In the genomic region with DNA sequence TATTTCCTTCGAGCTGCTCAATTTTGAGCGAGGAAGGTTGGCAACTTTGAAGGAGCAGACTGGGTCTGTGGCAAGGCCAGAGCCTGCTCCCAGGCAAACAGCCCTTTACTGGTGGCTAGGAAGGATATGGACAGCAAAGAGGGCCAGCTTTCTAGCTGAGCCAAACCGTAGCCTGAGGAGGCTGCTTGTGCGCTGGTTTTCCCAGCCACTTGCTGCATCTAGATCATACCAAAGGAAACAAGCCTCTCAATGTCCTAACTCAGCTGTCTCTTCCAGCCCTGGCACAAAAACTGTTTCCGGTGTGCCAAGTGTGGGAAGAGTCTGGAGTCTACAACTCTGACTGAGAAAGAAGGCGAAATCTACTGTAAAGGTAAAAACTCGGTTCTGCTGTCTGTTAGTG, we compare ENCODE assay signal across 12 mouse cellular contexts. TPM values are rescaled to one million over a fixed set of nuclear protein-coding genes. Genes with fewer than 3 reads are reported as not detected.
DNase-seq lines count a peak whose midpoint lies in the region; ATAC-seq and TF ChIP-seq lines count a peak whose summit lies in the region.
"Had no signal": no experiment of that assay in that cellular context is flagged by ENCODE, and none has a peak within 500 bp of the region (broad histone marks: within the 10 kb centered on the region; RNA-seq: fewer than 3 reads in every experiment).

No protein-coding gene starts in this region.

- peak; percentile 45 for ATAC-seq in forebrain, postnatal 0 days
- no peak for ATAC-seq in kidney, embryonic 14.5 days (ENCODE audit: low FRiP score, low TSS enrichment)

- no peak overlapping the region for H3K27ac ChIP-seq in heart, adult 2 months
- peak overlapping the region; percentile 57; the same call in 1 of the 2 replicates for H3K27ac ChIP-seq in forebrain, postnatal 0 days (ENCODE audit: low read depth, low read length)
- H3K27ac ChIP-seq in kidney, embryonic 14.5 days (ENCODE audit: low read depth, low read length): no peak overlapping the region
- H3K27ac ChIP-seq: kidney, embryonic 15.5 days; liver, embryonic 14.5 days had no signal

- no peak overlapping the region for H3K4me2 ChIP-seq in forebrain, postnatal 0 days (ENCODE audit: low read depth)
- no peak overlapping the region for H3K4me2 ChIP-seq in kidney, embryonic 14.5 days (replicated peaks; ENCODE audit: low read depth, low read length)
- H3K4me2 ChIP-seq: kidney, embryonic 15.5 days had no signal

- no peaks in the 10 kb centered on the region for H3K27me3 ChIP-seq in heart, adult 2 months (ENCODE audit: control insufficient read depth, insufficient read depth, low read length)
- no peaks in the 10 kb centered on the region for H3K27me3 ChIP-seq in forebrain, postnatal 0 days (ENCODE audit: insufficient read depth, low read length)
- H3K27me3 ChIP-seq in kidney, embryonic 14.5 days (ENCODE audit: control insufficient read depth, insufficient read depth, low read length): no peaks in the 10 kb centered on the region
- H3K27me3 ChIP-seq: kidney, embryonic 15.5 days had no signal

- DNase-seq in cerebellum, postnatal 14 days: peak; percentile 52 to 54
- DNase-seq in cerebellum, adult 9-10 months: no peak
- DNase-seq in heart, adult 11 months: peak; percentile 81
- no peak for DNase-seq in heart, adult 2 months
- DNase-seq in left cerebral cortex, adult 18-20 months (ENCODE audit: low spot score in 2 of 2): peak; percentile 37
- DNase-seq in left cerebral cortex, adult 11 months (ENCODE audit: low spot score): no peak
- peak; percentile 60 for DNase-seq in forebrain, postnatal 0 days
- DNase-seq: adrenal gland, adult 2 months; retina, postnatal 1 day had no signal

- TF ChIP-seq POLR2A in heart, adult 2 months (IDR thresholded peaks at IDR 0.05; ENCODE audit: insufficient read depth, low read depth, low read length): no peak

- H3K4me3 ChIP-seq in heart, adult 2 months: no peak overlapping the region
- H3K4me3 ChIP-seq in forebrain, postnatal 0 days (ENCODE audit: low read depth, low read length): no peak overlapping the region
- no peak overlapping the region for H3K4me3 ChIP-seq in kidney, embryonic 14.5 days (ENCODE audit: low read length)
- H3K4me3 ChIP-seq: kidney, embryonic 15.5 days had no signal

- H3K9ac ChIP-seq in heart, adult 2 months (ENCODE audit: low read depth, low read length): no peak overlapping the region
- H3K9ac ChIP-seq in forebrain, postnatal 0 days: no peak overlapping the region
- no peak overlapping the region for H3K9ac ChIP-seq in kidney, embryonic 14.5 days (ENCODE audit: low read depth, low read length)
- H3K9ac ChIP-seq: kidney, embryonic 15.5 days; liver, embryonic 14.5 days had no signal

- 75% methylated on average over 7 of the region's 7 CpGs for WGBS in heart, adult 2 months
- WGBS in forebrain, postnatal 0 days: 71% methylated on average over 7 of the region's 7 CpGs
- 94% methylated on average over 7 of the region's 7 CpGs for whole genome bisulfite sequencing in kidney, embryonic 14.5 days

- H3K36me3 ChIP-seq in heart, adult 2 months (ENCODE audit: control insufficient read depth, insufficient read depth, low read length): no peaks in the 10 kb centered on the region
- H3K36me3 ChIP-seq in forebrain, postnatal 0 days (ENCODE audit: insufficient read depth): 0 out of 2 replicates have a peak, but pooled peaks cover 10% of the 10 kb centered on the region
- H3K36me3 ChIP-seq in kidney, embryonic 14.5 days (ENCODE audit: control insufficient read depth, insufficient read depth, low read length): peaks cover 50% of the 10 kb centered on the region

- TF ChIP-seq CTCF in heart, adult 2 months (IDR thresholded peaks at IDR 0.05): no peak
- TF ChIP-seq CTCF in forebrain, postnatal 0 days (IDR thresholded peaks at IDR 0.05; ENCODE audit: low read depth): no peak

- no peaks in the 10 kb centered on the region for H3K9me3 ChIP-seq in forebrain, postnatal 0 days (ENCODE audit: low read length)
- no peaks in the 10 kb centered on the region for H3K9me3 ChIP-seq in kidney, embryonic 14.5 days (ENCODE audit: control insufficient read depth, low read length)
- H3K9me3 ChIP-seq: kidney, embryonic 15.5 days had no signal

- H3K79me2 ChIP-seq in heart, adult 2 months (replicated peaks; ENCODE audit: control insufficient read depth, insufficient read depth, low read length): no peaks in the 10 kb centered on the region

- H3K4me1 ChIP-seq in heart, adult 2 months (ENCODE audit: control insufficient read depth, insufficient read depth, low read length): peaks cover 1% of the 10 kb centered on the region; the same call in 1 of the 2 replicates
- 0 out of 2 replicates have a peak, but pooled peaks cover 6% of the 10 kb centered on the region for H3K4me1 ChIP-seq in forebrain, postnatal 0 days (ENCODE audit: insufficient read depth)
- no peaks in the 10 kb centered on the region for H3K4me1 ChIP-seq in kidney, embryonic 14.5 days (ENCODE audit: control insufficient read depth, insufficient read depth, low read length)

- TF ChIP-seq EP300 in heart, adult 2 months (IDR thresholded peaks at IDR 0.05; ENCODE audit: insufficient read depth, low read depth, low read length): no peak

- intact Hi-C loops in heart, adult 2 months (cut with DNase I): no loop called here

RNA-seq across cellular contexts. Expression of a gene that starts 18.8 kb away (rescaled TPM):
- 10 to 100 TPM; 37.0 to 41.6 TPM for total RNA-seq in heart, adult 2 months (2021)
- polyA plus RNA-seq in heart, adult 2 months (2012; rRNA removed): 39.3 and 39.5 TPM in 2 replicates
- total RNA-seq in left cerebral cortex, adult 18-20 months (2021): 1 to 10 TPM; 6.4 to 8.6 TPM
- 147 and 199 TPM in 2 replicates for total RNA-seq in forebrain, postnatal 0 days (2014; rRNA removed)
- 128 and 164 TPM in 2 replicates for polyA plus RNA-seq in forebrain, postnatal 0 days (2015; fragmentation: Nextera tagmentation; extraction: Ambion mirVana)
- 157 and 158 TPM in 2 replicates for polyA plus RNA-seq in kidney, embryonic 14.5 days (2014; fragmentation: Nextera tagmentation; extraction: Ambion mirVana)

Comparison
In these comparisons a context has a peak if more than half of its experiments do, and no peak if none do; other contexts are left out.
1. DNase-seq: peak in cerebellum, postnatal 14 days (2 of 2), heart, adult 11 months (single experiment), left cerebral cortex, adult 18-20 months (2 of 2) and forebrain, postnatal 0 days (single experiment); none in cerebellum, adult 9-10 months (single experiment), heart, adult 2 months (0 of 2) and left cerebral cortex, adult 11 months (single experiment).